Mouse (Mus musculus): ENCODE data around the gene Pold1.

Gene Pold1

GRCm38 (mm10) chr7:44487936-44488335 is 60.7 kb downstream of the Pold1 start:
- DNase-seq (ENCODE audit: low read depth, low spot score) = no peak

GRCm38 (mm10) chr7:44486927-44487575 is 61.6 kb downstream of the Pold1 start:
- DNase-seq (ENCODE audit: low read depth, low spot score) = no peak

- DNase-seq (ENCODE audit: low read depth, low spot score) = no peak
These were observed 63.0 kb downstream of the Pold1 start for GRCm38 (mm10) chr7:44485572-44486195.

DNA sequence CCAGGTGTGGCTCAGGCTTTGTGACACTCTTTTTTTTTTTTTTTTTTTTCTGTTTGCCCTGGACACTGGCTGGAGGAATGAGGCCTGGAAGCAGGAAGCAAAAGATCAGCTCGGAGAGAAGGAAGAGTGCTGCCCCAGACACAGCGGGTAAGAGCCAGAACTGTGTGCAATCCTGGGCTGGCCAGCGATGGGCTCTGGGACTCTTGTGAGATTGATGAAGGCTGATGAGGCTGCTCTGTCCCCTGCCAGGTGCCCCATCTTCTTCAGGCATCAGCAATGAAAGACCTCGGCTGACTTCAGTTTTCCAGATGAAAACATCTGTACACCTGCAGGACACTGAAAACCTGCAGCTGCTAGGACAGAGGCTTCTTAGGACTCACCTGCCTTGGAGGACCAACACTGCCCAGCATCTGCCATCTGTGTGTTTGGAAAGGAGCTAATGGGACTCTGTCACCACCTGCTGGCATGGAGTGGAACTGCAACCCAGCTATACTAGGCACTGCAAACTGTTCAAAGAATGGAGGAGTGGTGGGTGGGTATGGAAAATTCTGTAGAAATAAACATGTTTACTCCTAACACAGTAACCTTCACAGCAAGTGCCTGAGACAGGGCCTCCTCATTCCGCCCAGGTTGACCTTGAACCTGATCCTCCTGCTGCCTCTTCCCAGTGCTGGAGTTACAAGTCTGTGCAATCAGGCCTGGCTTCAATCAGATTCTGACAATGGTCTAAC is 63.6 kb downstream of the Pold1 start:
- DNase-seq (ENCODE audit: low read depth, low spot score) = peak; percentile 91

GRCm38 (mm10) chr7:44484109-44484508 is 64.5 kb downstream of the Pold1 start:
- no peak for DNase-seq (ENCODE audit: low read depth, low spot score)

DNA sequence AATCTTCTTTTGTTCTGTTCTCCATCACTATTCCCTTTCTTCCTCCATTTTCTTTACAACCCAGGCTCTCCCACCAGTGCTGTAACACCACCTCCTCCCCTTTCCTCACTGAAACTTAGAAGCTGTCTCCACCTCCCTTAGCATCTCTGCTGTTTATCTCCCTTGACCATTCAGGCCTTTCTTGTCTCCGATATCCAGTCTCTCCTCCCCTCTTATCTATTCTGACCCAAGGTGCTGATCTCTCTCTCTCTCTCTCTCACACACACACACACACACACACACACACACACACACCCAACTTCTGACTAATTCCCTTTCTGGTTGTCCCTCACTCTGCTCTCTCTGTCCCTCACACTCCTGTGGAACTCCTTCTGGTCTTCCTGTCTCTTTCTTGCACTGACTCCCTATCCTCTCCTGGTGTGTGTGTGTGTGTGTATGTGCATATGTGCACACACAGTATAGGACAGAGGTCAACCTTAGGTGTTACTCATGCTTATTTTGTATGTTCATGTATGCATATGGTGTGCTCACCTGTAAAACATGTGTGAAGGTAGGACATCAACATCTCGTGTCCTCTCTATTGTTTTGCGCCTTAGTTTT is 65.7 kb downstream of the Pold1 start:
- no peak for DNase-seq (ENCODE audit: low read depth, low spot score)
